Mouse (Mus musculus) retina, postnatal 1 day (tissue): ENCODE data around the gene Zfp459.
"Not testable (repeated sequence)": the region's sequence is repeated elsewhere in the genome, so short reads cannot be mapped to it uniquely, and the experiment has no call there.

Source experiments
- DNase-seq: peaks from one replicate; pipeline ENCODE4 v3.0.0-alpha.2; 2012

The Zfp459 gene

GRCm38 (mm10) chr13:67421207-67421857 is at the start of gene Zfp459:
Gene Zfp459 (minus strand): TSS chr13:67421418.
- peak; percentile 71 for DNase-seq

GRCm38 (mm10) chr13:67469274-67469673 is 48.1 kb upstream of the Zfp459 start:
- no peak for DNase-seq

DNA sequence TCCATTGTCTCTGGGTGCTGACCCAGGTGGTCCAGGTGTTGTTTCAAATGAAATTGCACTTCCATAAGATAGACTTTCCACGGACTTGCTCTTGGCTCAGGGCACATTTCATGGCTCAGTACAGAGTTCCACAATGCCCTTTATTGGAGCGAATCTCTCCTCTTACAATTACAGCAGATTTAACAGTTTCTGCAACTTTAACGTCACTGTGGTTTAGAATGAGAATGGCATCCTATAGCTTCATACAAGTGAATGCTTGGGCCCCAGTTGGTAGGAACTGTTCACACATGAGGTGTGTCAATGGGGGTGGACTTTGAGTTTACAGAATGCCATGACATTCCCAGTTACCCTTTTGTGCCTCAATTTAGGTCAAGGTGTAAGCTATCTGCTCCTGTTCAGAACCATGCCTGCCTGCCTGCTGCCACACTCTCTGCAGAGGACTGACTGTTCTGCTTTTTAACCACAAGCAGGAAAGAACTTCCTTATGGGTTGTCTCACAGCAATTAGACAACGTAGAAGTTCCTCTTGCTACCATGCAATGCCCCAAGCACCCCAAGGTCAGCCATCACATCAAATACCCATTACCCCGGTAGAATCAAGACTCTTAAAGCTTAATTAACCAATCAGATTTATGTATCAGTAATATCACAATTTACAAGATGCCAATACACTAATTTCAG is 42.4 kb upstream of the Zfp459 start:
- not testable (repeated sequence) for DNase-seq

GRCm38 (mm10) chr13:67452021-67452309 is 30.7 kb upstream of the Zfp459 start:
- no peak for DNase-seq

DNA sequence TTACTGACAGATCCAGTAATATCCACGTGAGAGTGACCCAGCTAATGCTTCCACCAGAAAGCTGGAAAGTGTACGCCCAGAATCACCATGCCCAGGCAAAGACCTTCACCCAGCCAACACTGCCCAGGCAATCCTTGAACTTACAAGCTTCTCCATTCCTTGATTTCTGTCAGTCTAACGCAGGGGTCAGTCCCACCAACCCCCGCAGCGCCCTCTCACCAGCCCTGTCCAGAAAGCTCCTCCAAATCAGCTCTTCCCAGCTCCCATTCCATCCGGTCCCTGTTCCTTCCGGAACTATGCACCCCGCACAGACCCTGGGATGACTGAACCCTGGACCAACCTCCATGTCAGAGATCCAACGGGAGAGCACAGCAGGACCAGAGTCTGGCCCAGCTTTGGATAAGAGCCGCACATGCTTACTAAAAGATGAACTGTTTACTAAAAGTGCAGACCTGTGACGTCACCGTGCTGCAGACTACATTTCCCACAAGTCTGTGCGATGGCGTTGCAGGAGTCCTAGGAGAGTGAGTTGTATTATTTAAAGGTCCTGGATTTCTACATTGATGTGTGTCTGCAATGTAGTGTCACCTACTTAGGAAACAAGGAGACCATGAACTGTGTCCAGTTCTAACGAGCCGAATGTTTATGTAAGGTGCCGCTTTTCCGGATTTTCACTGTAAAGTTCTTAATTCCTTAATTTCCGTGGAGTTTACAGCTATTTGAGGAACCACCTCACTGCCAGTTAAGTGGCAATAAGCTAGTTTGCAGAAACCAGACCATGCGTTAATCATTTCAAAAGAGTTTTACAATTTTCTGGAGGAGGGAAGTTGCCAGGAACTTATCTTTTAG is 30.2 kb upstream of the Zfp459 start, which contains the start of gene Zfp874a:
TSS of gene Zfp874a (minus strand) at position 453 of the 849 bp plus-strand sequence.
- peak; percentile 89 for DNase-seq

- not testable (repeated sequence) for DNase-seq
Measured at GRCm38 (mm10) chr13:67437095-67437494, 15.9 kb upstream of the Zfp459 start.

DNA sequence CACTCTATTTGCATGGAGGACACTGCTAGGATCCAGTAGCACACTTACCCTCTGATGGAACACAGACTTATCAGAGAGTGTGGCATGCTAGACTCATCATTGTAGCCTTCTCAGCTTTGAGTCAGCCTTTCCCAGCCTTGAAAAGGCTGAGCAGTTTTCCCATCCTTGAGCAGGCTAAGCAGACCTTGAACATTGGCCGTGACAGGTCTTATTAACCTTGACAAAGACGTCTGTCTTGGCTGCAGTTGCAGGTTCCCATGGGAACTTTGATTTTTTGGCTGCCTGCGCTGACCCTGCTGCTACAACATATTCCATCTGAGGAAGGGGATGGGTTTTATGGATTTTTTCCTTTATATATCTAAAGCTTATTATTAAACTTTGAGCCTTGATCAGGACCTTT is 6.9 kb upstream of the Zfp459 start:
- no peak for DNase-seq

- not testable (repeated sequence) for DNase-seq
Measured at GRCm38 (mm10) chr13:67425699-67426098, 4.5 kb upstream of the Zfp459 start.

DNA sequence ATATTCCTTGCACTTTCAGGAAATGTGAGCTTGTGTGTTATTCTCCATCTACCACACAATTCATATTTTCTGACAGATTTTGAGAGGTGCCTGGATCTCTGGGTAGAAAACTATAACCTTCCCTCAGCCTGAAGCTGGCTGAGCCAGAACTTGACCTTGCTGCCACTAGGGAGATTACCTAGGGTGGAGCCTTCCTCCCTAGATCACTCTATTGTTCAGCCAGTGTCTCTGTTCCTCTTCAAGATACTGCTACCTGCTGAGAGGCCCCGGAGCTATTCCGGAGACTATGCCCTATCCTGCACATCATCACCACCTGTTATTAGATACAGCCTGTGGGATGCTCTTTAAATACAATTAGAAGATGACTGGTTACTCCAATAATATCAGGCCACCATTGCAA is 1.3 kb upstream of the Zfp459 start:
- not testable (repeated sequence) for DNase-seq

GRCm38 (mm10) chr13:67420558-67421206 is 536 bp downstream of the Zfp459 start:
- DNase-seq, result no peak

GRCm38 (mm10) chr13:67416811-67417210 is 4.4 kb downstream of the Zfp459 start:
- no peak for DNase-seq

- no peak for DNase-seq
Measured at GRCm38 (mm10) chr13:67415759-67416158, 5.5 kb downstream of the Zfp459 start.

- DNase-seq, result not testable (repeated sequence)
Measured at GRCm38 (mm10) chr13:67413634-67414033, 7.6 kb downstream of the Zfp459 start.

GRCm38 (mm10) chr13:67399183-67399903 is 21.9 kb downstream of the Zfp459 start, which contains the start of gene Zfp429:
Gene Zfp429 (minus strand): TSS chr13:67399819.
- peak; percentile 83 for DNase-seq

DNA sequence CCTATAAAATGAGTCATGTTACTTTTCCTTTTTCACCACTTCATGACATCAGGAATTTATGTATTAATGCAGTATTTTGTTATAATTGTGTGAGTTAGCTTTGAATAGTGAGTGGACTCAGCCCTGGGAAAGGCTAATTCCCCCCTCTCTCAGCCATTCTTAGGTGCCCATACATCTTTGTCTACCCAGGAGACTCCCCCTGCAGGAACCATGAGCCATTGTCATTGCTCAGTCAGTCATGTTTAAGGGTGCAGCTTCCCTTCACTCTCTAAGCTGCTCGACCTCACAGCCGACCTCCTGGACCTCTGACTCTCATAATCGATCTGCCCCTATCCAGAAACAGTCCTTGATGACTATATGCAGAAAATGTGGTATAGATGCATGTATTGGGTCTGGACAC is 45.0 kb downstream of the Zfp459 start:
- peak; percentile 9 for DNase-seq

GRCm38 (mm10) chr13:67375050-67375911 is 45.9 kb downstream of the Zfp459 start, which contains the start of the genes Gm28041 and Zfp456:
Gene Gm28041 (minus strand): TSS chr13:67375733.
Gene Zfp456 (minus strand): TSS chr13:67375810.
- peak; percentile 74 for DNase-seq

DNA sequence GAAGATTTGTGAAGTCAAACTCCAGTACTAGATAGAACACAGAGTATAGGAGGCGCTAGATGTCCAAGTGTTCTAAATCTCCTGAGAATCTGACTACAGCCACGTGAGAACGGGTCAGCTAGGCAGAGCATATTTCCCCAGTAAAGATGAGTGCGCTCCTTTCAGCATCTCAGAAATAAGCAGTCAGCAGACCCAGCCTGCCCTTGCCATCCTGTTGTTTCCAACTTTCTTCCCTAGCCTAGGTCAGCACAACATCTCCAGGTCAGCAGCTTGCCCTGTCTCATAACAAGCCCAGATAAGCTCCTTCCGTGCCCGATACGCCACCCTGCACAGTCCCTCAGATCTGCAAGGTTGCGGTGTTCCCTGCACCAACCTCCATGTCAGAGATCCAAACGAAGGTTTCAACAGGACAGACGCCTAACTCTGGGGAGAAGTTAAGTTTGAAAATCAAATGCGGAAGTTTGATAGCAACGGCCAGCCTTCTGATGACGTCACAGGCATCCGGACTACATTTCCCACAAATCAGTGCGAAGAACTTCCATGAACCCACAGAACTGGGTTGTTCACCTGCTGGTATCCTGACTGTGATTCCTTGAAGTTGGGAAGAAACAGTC is 61.0 kb downstream of the Zfp459 start, which contains the start of the genes Gm28044 and Zfp953:
TSS of gene Gm28044 (minus strand) at position 406 of the 614 bp plus-strand sequence.
TSS of gene Zfp953 (minus strand) at position 475 of the 614 bp plus-strand sequence.
- peak; percentile 93 for DNase-seq
